Mouse (Mus musculus) brain, embryonic 14.5 days (tissue): ENCODE results near the gene Asb13.

ENCODE experiments used
- CTCF ChIP-seq: fragments of 200-500 bp; IDR thresholded peaks from 2 replicates; pipeline ENCODE4 v1.5.1; 2012; ENCODE audit warnings: inconsistent platforms, mild to moderate bottlenecking, moderate library complexity, borderline replicate concordance; ENCODE audit not compliant: insufficient read depth, insufficient read length; ENCODE audit errors: extremely low read depth
- POLR2A ChIP-seq: fragments of 200-500 bp; IDR thresholded peaks from 2 replicates; pipeline ENCODE4 v1.6.1; 2012; ENCODE audit warnings: mild to moderate bottlenecking, inconsistent platforms, borderline replicate concordance; ENCODE audit not compliant: poor library complexity, insufficient read depth, insufficient read length, severe bottlenecking; ENCODE audit errors: extremely low read depth

- TF ChIP-seq POLR2A, result no peak
- no peak for TF ChIP-seq CTCF
Measured at GRCm38 (mm10) chr13:3673151-3673550, 39.3 kb downstream of the Asb13 start.
